Mouse (Mus musculus): ENCODE results near the gene Mamstr. TPM values are rescaled to one million over a fixed set of nuclear protein-coding genes. Genes with fewer than 3 reads are reported as not detected.

Mamstr gene
- polyA plus RNA-seq, 1 experiment from 2014 or later: 7.4 TPM

- WGBS: 24% methylated on average over 6 of the region's 6 CpGs
- H3K27ac ChIP-seq: no peak overlapping the region
- H3K4me1 ChIP-seq (replicated peaks): peaks cover 12% of the 10 kb centered on the region
- H3K9ac ChIP-seq: no peak overlapping the region
- H3K9me3 ChIP-seq (replicated peaks): no peaks in the 10 kb centered on the region
- ATAC-seq (replicated peaks; ENCODE audit: insufficient number of reproducible peaks, insufficient read depth, low FRiP score, low read depth): no peak
- no peak overlapping the region for H3K4me3 ChIP-seq
- peaks cover 49% of the 10 kb centered on the region for H3K27me3 ChIP-seq
- H3K36me3 ChIP-seq: no peaks in the 10 kb centered on the region
- H3K4me2 ChIP-seq: no peak overlapping the region
Observed at GRCm38 (mm10) chr7:45616277-45616676, 23.5 kb upstream of the Mamstr start.

- Histone ChIP-seq H3K4me3 (peak within 1 kb of the TSS; percentile 15; the same call in 1 of the 2 replicates), H3K4me1 (replicated peaks) (peaks cover 12% of the 10 kb centered on the region)
Observed at GRCm38 (mm10) chr7:45617042-45617695, 22.6 kb upstream of the Mamstr start, which contains the start of gene Fut1. Gene Fut1 (plus strand): TSS chr7:45617289.

GRCm38 (mm10) chr7:45618316-45618715, 21.5 kb upstream of the Mamstr start:
- ATAC-seq (replicated peaks; ENCODE audit: insufficient number of reproducible peaks, insufficient read depth, low FRiP score, low read depth): no peak
- Histone ChIP-seq H3K9ac (no peak overlapping the region), H3K9me3 (replicated peaks) (no peaks in the 10 kb centered on the region), H3K27me3 (peaks cover 49% of the 10 kb centered on the region), H3K36me3 (no peaks in the 10 kb centered on the region), H3K27ac (no peak overlapping the region), H3K4me3 (no peak overlapping the region), H3K4me2 (no peak overlapping the region), H3K4me1 (replicated peaks) (peaks cover 12% of the 10 kb centered on the region)
- WGBS: 67% methylated on average over 5 of the region's 5 CpGs

More at GRCm38 (mm10) chr7:45617042-45617695, 22.6 kb upstream of the Mamstr start, which contains the start of gene Fut1:
- H3K27ac ChIP-seq: no peak within 1 kb of the TSS; the same call in 1 of the 2 replicates
- H3K4me2 ChIP-seq: peak within 1 kb of the TSS; percentile 33; the same call in 1 of the 2 replicates
- ATAC-seq (replicated peaks; ENCODE audit: insufficient number of reproducible peaks, insufficient read depth, low FRiP score, low read depth): no peak
- WGBS: 12% methylated on average over 31 of the region's 31 CpGs
- peaks cover 49% of the 10 kb centered on the region for H3K27me3 ChIP-seq
- H3K36me3 ChIP-seq: no peaks in the 10 kb centered on the region
- H3K9me3 ChIP-seq (replicated peaks): no peaks in the 10 kb centered on the region
- H3K9ac ChIP-seq: no peak within 1 kb of the TSS

- 70% methylated on average over 5 of the region's 5 CpGs for WGBS
- Histone ChIP-seq H3K27ac (no peak overlapping the region), H3K4me3 (no peak overlapping the region), H3K36me3 (no peaks in the 10 kb centered on the region), H3K27me3 (peaks cover 49% of the 10 kb centered on the region), H3K4me1 (replicated peaks) (peaks cover 11% of the 10 kb centered on the region), H3K9ac (no peak overlapping the region), H3K9me3 (replicated peaks) (no peaks in the 10 kb centered on the region), H3K4me2 (no peak overlapping the region)
- no peak for ATAC-seq (replicated peaks; ENCODE audit: insufficient number of reproducible peaks, insufficient read depth, low FRiP score, low read depth)
Observed at GRCm38 (mm10) chr7:45619592-45619991, 20.2 kb upstream of the Mamstr start.

GRCm38 (mm10) chr7:45621443-45621842, 18.3 kb upstream of the Mamstr start, which contains the start of gene Izumo1:
Gene Izumo1 (plus strand): TSS chr7:45621811.
- 25% methylated on average over 9 of the region's 9 CpGs for WGBS
- Histone ChIP-seq H3K4me1 (replicated peaks) (peaks cover 9% of the 10 kb centered on the region), H3K9me3 (replicated peaks) (no peaks in the 10 kb centered on the region), H3K9ac (no peak within 1 kb of the TSS), H3K27ac (no peak within 1 kb of the TSS), H3K4me2 (0 out of 2 replicates have a peak within 1 kb of the TSS, but pooled peaks have one; percentile 17), H3K4me3 (peak within 1 kb of the TSS; percentile 2; the same call in 1 of the 2 replicates), H3K36me3 (no peaks in the 10 kb centered on the region), H3K27me3 (peaks cover 33% of the 10 kb centered on the region)
- no peak for ATAC-seq (replicated peaks; ENCODE audit: insufficient number of reproducible peaks, insufficient read depth, low FRiP score, low read depth)

GRCm38 (mm10) chr7:45623507-45623906, 16.3 kb upstream of the Mamstr start:
- H3K4me3 ChIP-seq: no peak overlapping the region
- no peaks in the 10 kb centered on the region for H3K36me3 ChIP-seq
- H3K9ac ChIP-seq: no peak overlapping the region
- no peak overlapping the region for H3K27ac ChIP-seq
- 90% methylated on average over 11 of the region's 11 CpGs for WGBS
- H3K9me3 ChIP-seq (replicated peaks): no peaks in the 10 kb centered on the region
- peaks cover 27% of the 10 kb centered on the region for H3K27me3 ChIP-seq
- H3K4me2 ChIP-seq: no peak overlapping the region
- peaks cover 4% of the 10 kb centered on the region for H3K4me1 ChIP-seq (replicated peaks)
- ATAC-seq (replicated peaks; ENCODE audit: insufficient number of reproducible peaks, insufficient read depth, low FRiP score, low read depth): no peak

- Histone ChIP-seq H3K4me3 (no peak overlapping the region), H3K36me3 (no peaks in the 10 kb centered on the region), H3K27ac (no peak overlapping the region), H3K9ac (no peak overlapping the region), H3K9me3 (replicated peaks) (no peaks in the 10 kb centered on the region), H3K27me3 (peaks cover 18% of the 10 kb centered on the region), H3K4me2 (no peak overlapping the region), H3K4me1 (replicated peaks) (peaks cover 8% of the 10 kb centered on the region)
- 72% methylated on average over 3 of the region's 3 CpGs for WGBS
- no peak for ATAC-seq (replicated peaks; ENCODE audit: insufficient number of reproducible peaks, insufficient read depth, low FRiP score, low read depth)
Observed at GRCm38 (mm10) chr7:45624718-45625117, 15.1 kb upstream of the Mamstr start.

GRCm38 (mm10) chr7:45625481-45625880, 14.3 kb upstream of the Mamstr start:
- Histone ChIP-seq H3K4me3 (no peak overlapping the region), H3K36me3 (no peaks in the 10 kb centered on the region), H3K9ac (no peak overlapping the region), H3K4me1 (replicated peaks) (peaks cover 13% of the 10 kb centered on the region), H3K4me2 (no peak overlapping the region), H3K27me3 (peaks cover 15% of the 10 kb centered on the region), H3K27ac (no peak overlapping the region), H3K9me3 (replicated peaks) (no peaks in the 10 kb centered on the region)
- ATAC-seq (replicated peaks; ENCODE audit: insufficient number of reproducible peaks, insufficient read depth, low FRiP score, low read depth): no peak
- WGBS: 87% methylated on average over 8 of the region's 8 CpGs

- no peak overlapping the region for H3K9ac ChIP-seq
- WGBS: 76% methylated on average over 7 of the region's 7 CpGs
- no peak for ATAC-seq (replicated peaks; ENCODE audit: insufficient number of reproducible peaks, insufficient read depth, low FRiP score, low read depth)
- peaks cover 13% of the 10 kb centered on the region for H3K4me1 ChIP-seq (replicated peaks)
- peak overlapping the region; percentile 66; the same call in 1 of the 2 replicates for H3K4me3 ChIP-seq
- peak overlapping the region; percentile 78 for H3K27ac ChIP-seq
- peak overlapping the region; percentile 16; the same call in 1 of the 2 replicates for H3K4me2 ChIP-seq
- no peaks in the 10 kb centered on the region for H3K36me3 ChIP-seq
- peaks cover 15% of the 10 kb centered on the region for H3K27me3 ChIP-seq
- no peaks in the 10 kb centered on the region for H3K9me3 ChIP-seq (replicated peaks)
Observed at GRCm38 (mm10) chr7:45626571-45627076, 13.2 kb upstream of the Mamstr start.

GRCm38 (mm10) chr7:45627261-45627660, 12.5 kb upstream of the Mamstr start, which contains the start of gene Rasip1:
Gene Rasip1 (plus strand): TSS chr7:45627488.
- H3K27ac ChIP-seq: peak within 1 kb of the TSS; percentile 78
- peak within 1 kb of the TSS; percentile 98 for H3K4me2 ChIP-seq
- H3K36me3 ChIP-seq: no peaks in the 10 kb centered on the region
- peaks cover 17% of the 10 kb centered on the region for H3K27me3 ChIP-seq
- H3K9me3 ChIP-seq (replicated peaks): no peaks in the 10 kb centered on the region
- ATAC-seq (replicated peaks; ENCODE audit: insufficient number of reproducible peaks, insufficient read depth, low FRiP score, low read depth): peak; percentile 48
- 57% methylated on average over 9 of the region's 9 CpGs for WGBS
- peaks cover 15% of the 10 kb centered on the region for H3K4me1 ChIP-seq (replicated peaks)
- H3K4me3 ChIP-seq: peak within 1 kb of the TSS; percentile 66
- H3K9ac ChIP-seq: peak within 1 kb of the TSS; percentile 82

GRCm38 (mm10) chr7:45628364-45629294, 11.1 kb upstream of the Mamstr start:
- H3K36me3 ChIP-seq: no peaks in the 10 kb centered on the region
- no peaks in the 10 kb centered on the region for H3K9me3 ChIP-seq (replicated peaks)
- peaks cover 19% of the 10 kb centered on the region for H3K27me3 ChIP-seq
- peaks cover 27% of the 10 kb centered on the region for H3K4me1 ChIP-seq (replicated peaks)
- peak overlapping the region; percentile 82 for H3K9ac ChIP-seq
- ATAC-seq (replicated peaks; ENCODE audit: insufficient number of reproducible peaks, insufficient read depth, low FRiP score, low read depth): peak; percentile 68
- WGBS: under 1% methylated on average over 105 of the region's 105 CpGs
- H3K4me2 ChIP-seq: peak overlapping the region; percentile 98
- peak overlapping the region; percentile 78 for H3K27ac ChIP-seq
- H3K4me3 ChIP-seq: peak overlapping the region; percentile 66
